Mouse (Mus musculus) kidney, postnatal 0 days (tissue): ENCODE results near the gene Mthfs. TPM values are rescaled to one million over a fixed set of nuclear protein-coding genes. Genes with fewer than 3 reads are reported as not detected.

ENCODE experiments used
- ATAC-seq: fragments of 200-750 bp; cut with Nextera tagmentation; replicated peaks from 2 replicates; pipeline ENCODE4 v1.8.0; 2017; ENCODE audit warnings: low read depth, moderate number of reproducible peaks, moderate TSS enrichment, moderate library complexity; ENCODE audit not compliant: low FRiP score
- DNase-seq: peaks from one replicate; pipeline ENCODE4 v3.0.0-alpha.2; 2016; ENCODE audit warnings: low spot score
- H3K27ac ChIP-seq: fragments of 300-500 bp; sonication (generic); 2 replicates; pipeline ENCODE4 v1.5.1; 2014; ENCODE audit warnings: mild to moderate bottlenecking
- H3K27me3 ChIP-seq: fragments of 300-500 bp; sonication (generic); 2 replicates; pipeline ENCODE4 v1.6.1; 2014; ENCODE audit warnings: low read length, mixed read lengths; ENCODE audit not compliant: insufficient read depth
- H3K36me3 ChIP-seq: fragments of 300-500 bp; sonication (generic); 2 replicates; pipeline ENCODE4 v1.6.1; 2014; ENCODE audit warnings: low read length, mixed read lengths; ENCODE audit not compliant: insufficient read depth
- H3K4me1 ChIP-seq: fragments of 300-500 bp; sonication (generic); replicated peaks from 2 replicates; pipeline ENCODE4 v1.6.1; 2014; ENCODE audit warnings: antibody characterized with exemption, low read length, mixed read lengths; ENCODE audit not compliant: insufficient read depth
- H3K4me2 ChIP-seq: fragments of 300-500 bp; sonication (generic); 2 replicates; pipeline ENCODE4 v1.6.1; 2014; ENCODE audit warnings: mild to moderate bottlenecking, low read length, moderate library complexity, mixed read lengths
- H3K4me3 ChIP-seq: fragments of 300-500 bp; sonication (generic); replicated peaks from 2 replicates; pipeline ENCODE4 v1.5.1; 2014; ENCODE audit warnings: low read depth, low read length
- H3K9ac ChIP-seq: fragments of 300-500 bp; sonication (generic); 2 replicates; pipeline ENCODE4 v1.6.1; 2014; ENCODE audit warnings: low read depth, low read length
- H3K9me3 ChIP-seq: fragments of 300-500 bp; sonication (generic); replicated peaks from 2 replicates; pipeline ENCODE4 v1.6.1; 2016; ENCODE audit warnings: low read length, inconsistent platforms, mixed read lengths
- CTCF ChIP-seq: IDR thresholded peaks from 2 replicates; pipeline ENCODE4 v1.5.1; 2016; ENCODE audit warnings: antibody characterized with exemption, low read depth, mild to moderate bottlenecking, moderate library complexity
- WGBS: fragments of 180-500 bp; shearing (Covaris S2); extraction: QIAGEN DNeasy Blood & Tissue Kit; methylation state at CpG from one replicate; pipeline ENCODE4 v1.1.7; 2014; 5-methylcytosine and 5-hydroxymethylcytosine counted together
- polyA plus RNA-seq: library from polyadenylated mRNA; unstranded; fragments of >200 nt; fragmentation: Nextera tagmentation; extraction: Ambion mirVana; gene quantifications from 2 replicates; pipeline ENCODE4 v1.2.1, GENCODE M21; 2015

The Mthfs gene
- polyA plus RNA-seq, 1 experiment from 2014 or later = 50.1 TPM

- H3K27me3 ChIP-seq = no peaks in the 10 kb centered on the region
- H3K27ac ChIP-seq = no peak overlapping the region
- TF ChIP-seq CTCF = no peak
- no peak overlapping the region for H3K4me3 ChIP-seq
- H3K9me3 ChIP-seq = no peaks in the 10 kb centered on the region
- no peak overlapping the region for H3K4me2 ChIP-seq
- H3K36me3 ChIP-seq = no peaks in the 10 kb centered on the region
- no peak for DNase-seq
- no peaks in the 10 kb centered on the region for H3K4me1 ChIP-seq
- no peak for ATAC-seq
- WGBS = 86% methylated on average over 12 of the region's 12 CpGs
- H3K9ac ChIP-seq = no peak overlapping the region
Measured at GRCm38 (mm10) chr9:89256556-89257335, 46.3 kb downstream of the Mthfs start.

- Histone ChIP-seq H3K4me1 (no peaks in the 10 kb centered on the region), H3K9ac (no peak overlapping the region), H3K4me2 (no peak overlapping the region), H3K4me3 (no peak overlapping the region), H3K9me3 (no peaks in the 10 kb centered on the region), H3K27me3 (no peaks in the 10 kb centered on the region), H3K27ac (no peak overlapping the region), H3K36me3 (no peaks in the 10 kb centered on the region)
- no peak for TF ChIP-seq CTCF
- DNase-seq (no peak), ATAC-seq (no peak)
- WGBS = 85% methylated on average over 3 of the region's 3 CpGs
Measured at GRCm38 (mm10) chr9:89263968-89264367, 53.5 kb downstream of the Mthfs start.

GRCm38 (mm10) chr9:89264571-89264970 is 54.1 kb downstream of the Mthfs start:
- no peaks in the 10 kb centered on the region for H3K36me3 ChIP-seq
- ATAC-seq (no peak), DNase-seq (no peak)
- no peak overlapping the region for H3K4me3 ChIP-seq
- no peaks in the 10 kb centered on the region for H3K4me1 ChIP-seq
- 90% methylated on average over 1 of the region's 1 CpGs for WGBS
- H3K9me3 ChIP-seq = no peaks in the 10 kb centered on the region
- no peak overlapping the region for H3K4me2 ChIP-seq
- H3K27ac ChIP-seq = no peak overlapping the region
- TF ChIP-seq CTCF = no peak
- H3K9ac ChIP-seq = no peak overlapping the region
- no peaks in the 10 kb centered on the region for H3K27me3 ChIP-seq

- Histone ChIP-seq H3K27me3 (no peaks in the 10 kb centered on the region), H3K27ac (no peak overlapping the region), H3K36me3 (no peaks in the 10 kb centered on the region), H3K4me3 (no peak overlapping the region), H3K9ac (no peak overlapping the region), H3K4me2 (no peak overlapping the region), H3K4me1 (no peaks in the 10 kb centered on the region), H3K9me3 (no peaks in the 10 kb centered on the region)
- no peak for TF ChIP-seq CTCF
- no peak for ATAC-seq
- no peak for DNase-seq
- 71% methylated on average over 4 of the region's 4 CpGs for WGBS
Measured at GRCm38 (mm10) chr9:89267093-89267492, 56.6 kb downstream of the Mthfs start.

- no peak for ATAC-seq
- Histone ChIP-seq H3K4me3 (no peak overlapping the region), H3K27me3 (no peaks in the 10 kb centered on the region), H3K36me3 (no peaks in the 10 kb centered on the region), H3K9me3 (no peaks in the 10 kb centered on the region), H3K9ac (no peak overlapping the region), H3K4me1 (no peaks in the 10 kb centered on the region), H3K27ac (no peak overlapping the region), H3K4me2 (no peak overlapping the region)
- WGBS = 54% methylated on average over 5 of the region's 5 CpGs
- no peak for DNase-seq
- TF ChIP-seq CTCF = no peak
Measured at GRCm38 (mm10) chr9:89267572-89267971, 57.1 kb downstream of the Mthfs start.

- no peaks in the 10 kb centered on the region for H3K9me3 ChIP-seq
- H3K4me3 ChIP-seq = no peak overlapping the region
- no peaks in the 10 kb centered on the region for H3K36me3 ChIP-seq
- ATAC-seq (no peak), DNase-seq (peak; percentile 1)
- no peaks in the 10 kb centered on the region for H3K4me1 ChIP-seq
- WGBS = 45% methylated on average over 2 of the region's 2 CpGs
- TF ChIP-seq CTCF = no peak
- H3K9ac ChIP-seq = no peak overlapping the region
- H3K4me2 ChIP-seq = no peak overlapping the region
- H3K27ac ChIP-seq = no peak overlapping the region
- H3K27me3 ChIP-seq = no peaks in the 10 kb centered on the region
Measured at GRCm38 (mm10) chr9:89270376-89270775, 59.9 kb downstream of the Mthfs start.

GRCm38 (mm10) chr9:89273766-89274165 is 63.3 kb downstream of the Mthfs start:
- no peaks in the 10 kb centered on the region for H3K9me3 ChIP-seq
- no peaks in the 10 kb centered on the region for H3K4me1 ChIP-seq
- no peak for DNase-seq
- H3K4me3 ChIP-seq = no peak overlapping the region
- no peak overlapping the region for H3K27ac ChIP-seq
- no peaks in the 10 kb centered on the region for H3K27me3 ChIP-seq
- no peak for ATAC-seq
- H3K4me2 ChIP-seq = no peak overlapping the region
- WGBS = 69% methylated on average over 7 of the region's 7 CpGs
- TF ChIP-seq CTCF = no peak
- H3K36me3 ChIP-seq = no peaks in the 10 kb centered on the region
- H3K9ac ChIP-seq = no peak overlapping the region
